Mouse (Mus musculus) natural killer cell, adult 2 months (primary cell): ENCODE measurements around the gene Wdr83os.

Experiments used
- DNase-seq, 2 experiments: peaks; one replicate each; pipeline ENCODE4 v3.0.0; 2022; ENCODE audit warnings: low spot score in 2 of 2

Gene Wdr83os

DNA sequence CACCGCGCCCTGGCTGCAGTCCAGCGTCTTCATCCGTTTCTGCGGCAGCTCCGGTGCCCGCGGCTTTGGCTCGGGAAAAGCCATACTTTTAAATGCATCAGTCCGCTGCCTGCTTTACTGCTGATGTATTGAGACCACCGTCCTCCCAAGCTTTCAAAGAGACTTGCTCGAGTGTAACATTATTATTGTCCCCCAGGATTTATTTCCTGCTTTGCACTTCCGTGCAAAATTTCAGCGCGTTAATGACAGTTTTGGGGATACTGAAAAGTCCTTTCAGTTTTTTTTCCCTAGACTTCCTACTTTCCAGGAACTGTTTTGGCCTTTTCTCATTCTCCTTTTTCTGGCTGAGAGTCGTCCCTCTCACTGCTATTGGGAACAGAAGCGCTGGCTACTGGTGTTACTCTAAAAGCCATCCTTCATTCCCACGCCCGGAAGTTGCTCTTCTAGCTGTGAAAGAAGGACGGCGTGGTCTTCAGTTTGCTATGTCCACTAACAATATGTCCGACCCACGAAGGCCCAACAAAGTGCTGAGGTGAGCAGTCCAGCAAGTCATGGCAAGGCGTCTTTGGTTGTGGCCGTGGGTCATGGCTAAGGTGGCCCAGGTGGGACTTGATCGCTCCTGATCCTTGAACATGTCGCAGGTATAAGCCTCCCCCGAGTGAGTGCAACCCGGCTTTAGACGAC lies at the start of gene Wdr83os:
TSS of gene Wdr83os (plus strand) at position 209 of the 684 bp plus-strand sequence.
- DNase-seq: peak; percentile 63 to 73

DNA sequence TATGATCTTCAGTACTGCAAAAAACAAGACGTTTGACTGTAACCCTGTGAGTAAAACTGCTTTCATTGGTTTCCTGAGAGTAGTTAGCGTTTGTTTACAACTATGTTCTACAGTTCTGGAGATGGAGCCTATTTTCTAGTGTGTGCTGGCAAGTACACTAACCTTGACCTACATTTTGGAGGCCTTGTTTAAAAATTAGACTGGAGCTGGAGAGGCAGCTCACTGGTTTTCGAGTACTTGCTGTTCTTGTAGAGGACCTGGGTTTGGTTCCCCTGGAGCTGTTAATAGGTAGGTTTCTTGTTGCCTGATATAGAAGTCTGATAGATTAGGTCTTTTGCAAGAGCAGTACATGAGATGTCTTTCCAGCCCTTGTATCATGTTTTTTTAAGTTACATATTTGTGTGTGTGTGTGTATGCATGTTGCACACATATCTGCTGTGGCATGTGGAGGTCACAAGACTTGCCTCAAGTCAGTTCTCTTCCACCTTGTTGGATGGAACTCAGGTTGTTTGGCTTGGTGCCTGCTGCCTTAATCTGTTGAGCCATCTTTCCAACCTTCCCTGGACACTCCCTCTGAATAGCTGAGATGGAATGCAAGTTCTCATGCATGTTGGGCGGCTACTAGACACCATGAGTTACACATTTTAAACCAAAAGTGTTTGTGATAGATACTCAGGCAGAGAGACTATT lies 47.8 kb upstream of the Wdr83os start:
- no peak for DNase-seq

DNA sequence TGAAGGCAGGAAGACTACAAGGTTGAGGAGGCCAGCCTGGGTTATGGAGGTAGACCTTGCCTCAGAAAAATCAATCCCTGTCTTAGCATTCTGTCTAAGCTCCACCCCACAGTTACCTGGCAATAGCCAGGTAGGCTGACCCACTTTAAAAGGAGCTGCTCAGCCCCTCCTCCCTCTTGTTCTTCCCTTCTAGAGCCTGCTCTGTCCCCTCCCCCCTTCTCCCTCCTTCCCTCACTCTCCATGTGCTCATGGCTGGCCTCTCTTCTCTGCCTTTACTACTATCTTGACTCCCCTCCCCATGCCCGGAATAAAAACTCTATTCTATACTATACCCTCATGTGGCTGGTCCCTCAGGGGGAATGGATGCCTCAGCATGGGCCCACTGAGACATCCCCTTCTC lies 46.7 kb upstream of the Wdr83os start:
- no peak for DNase-seq

DNA sequence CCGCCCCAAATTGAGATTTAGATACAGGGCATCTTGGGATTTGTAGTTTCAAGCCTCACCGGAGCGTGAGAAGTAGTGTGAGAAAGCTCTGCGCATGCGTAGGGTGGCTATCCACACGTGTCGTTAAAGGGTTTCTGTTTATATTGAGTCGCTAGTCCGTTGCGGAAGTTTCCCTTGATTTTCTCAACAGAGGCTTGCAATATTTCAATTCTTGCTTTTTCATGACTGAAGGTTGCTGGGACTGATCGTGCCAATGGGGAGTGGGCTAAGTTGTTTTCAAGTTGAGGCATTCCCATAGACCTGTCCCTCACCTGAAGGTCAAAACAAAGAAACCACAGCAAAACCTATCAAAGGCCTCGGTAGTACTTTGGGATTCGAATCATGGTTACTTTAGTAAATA lies 45.8 kb upstream of the Wdr83os start:
- DNase-seq: peak; percentile 69 to 84

DNA sequence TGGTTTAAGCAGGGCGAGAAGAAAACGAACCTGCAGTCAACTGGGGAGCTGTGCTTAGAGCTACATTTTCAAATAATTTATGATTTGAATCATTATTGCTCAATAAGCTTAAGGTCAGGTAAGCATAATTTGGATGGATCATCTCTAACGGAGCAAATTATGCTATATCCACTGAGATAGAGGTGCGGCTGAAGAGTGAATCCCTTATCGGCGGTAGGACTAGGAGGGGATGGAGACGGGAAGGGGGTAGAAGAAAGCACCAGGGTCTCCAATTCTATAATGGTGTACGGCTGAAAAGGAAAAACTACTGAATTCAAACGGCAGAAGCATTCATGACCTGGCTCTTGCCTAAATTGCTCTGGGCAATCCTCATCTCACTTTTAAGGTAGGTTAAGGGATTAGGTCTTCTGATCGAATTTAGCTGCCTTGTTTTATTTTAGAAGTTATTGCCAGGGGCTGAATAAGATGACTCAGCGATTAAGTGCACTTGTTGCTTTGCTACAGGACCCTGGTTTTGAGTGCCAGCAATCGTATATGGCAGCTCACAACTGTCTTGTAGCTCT lies 45.3 kb upstream of the Wdr83os start:
- DNase-seq: no peak

DNA sequence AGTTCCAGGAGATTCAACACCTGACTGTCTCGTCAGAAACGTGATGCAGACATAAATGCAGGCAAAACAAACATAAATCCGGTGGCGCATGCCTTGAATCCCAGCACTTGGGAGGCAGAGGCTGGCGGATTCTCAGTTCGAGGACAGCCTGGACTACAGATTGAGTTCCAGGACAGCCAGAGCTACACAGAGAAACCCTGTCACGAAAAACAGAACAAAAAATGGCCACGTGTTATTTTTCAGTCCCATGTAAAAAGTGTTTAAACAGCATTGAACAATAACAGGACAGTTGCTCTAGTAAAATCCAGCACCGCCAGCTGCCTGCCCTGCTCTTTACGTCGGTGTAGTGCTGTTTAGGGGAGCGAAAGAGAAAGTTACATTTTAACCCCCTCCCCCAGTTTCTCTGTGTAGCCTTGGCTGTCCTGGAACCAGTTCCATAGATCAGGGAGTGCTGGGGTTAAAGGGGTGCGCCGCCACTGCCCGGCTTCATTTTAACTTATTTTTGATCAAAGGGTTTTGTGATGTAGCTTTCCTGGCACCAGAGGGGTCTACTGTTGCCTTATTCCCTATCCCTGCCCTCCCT lies 44.7 kb upstream of the Wdr83os start:
- peak in 1 of 2 experiments; percentile 5 for DNase-seq

DNA sequence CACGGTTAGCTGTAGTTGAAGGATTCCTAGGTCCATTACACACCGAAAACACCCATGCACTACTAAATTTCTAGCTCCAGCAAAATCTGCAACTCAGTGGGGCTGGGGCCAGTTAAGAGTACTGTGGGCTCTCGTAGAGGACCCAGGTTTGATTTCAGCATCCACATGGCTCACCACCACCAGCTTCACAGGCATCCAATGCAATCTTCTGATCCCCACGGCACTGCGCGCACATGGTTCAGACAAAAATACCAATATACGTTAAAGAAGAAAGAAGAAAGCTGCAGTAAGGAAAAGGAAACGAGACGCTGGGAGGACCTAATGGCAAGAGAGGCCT lies 44.2 kb upstream of the Wdr83os start:
- no peak for DNase-seq

DNA sequence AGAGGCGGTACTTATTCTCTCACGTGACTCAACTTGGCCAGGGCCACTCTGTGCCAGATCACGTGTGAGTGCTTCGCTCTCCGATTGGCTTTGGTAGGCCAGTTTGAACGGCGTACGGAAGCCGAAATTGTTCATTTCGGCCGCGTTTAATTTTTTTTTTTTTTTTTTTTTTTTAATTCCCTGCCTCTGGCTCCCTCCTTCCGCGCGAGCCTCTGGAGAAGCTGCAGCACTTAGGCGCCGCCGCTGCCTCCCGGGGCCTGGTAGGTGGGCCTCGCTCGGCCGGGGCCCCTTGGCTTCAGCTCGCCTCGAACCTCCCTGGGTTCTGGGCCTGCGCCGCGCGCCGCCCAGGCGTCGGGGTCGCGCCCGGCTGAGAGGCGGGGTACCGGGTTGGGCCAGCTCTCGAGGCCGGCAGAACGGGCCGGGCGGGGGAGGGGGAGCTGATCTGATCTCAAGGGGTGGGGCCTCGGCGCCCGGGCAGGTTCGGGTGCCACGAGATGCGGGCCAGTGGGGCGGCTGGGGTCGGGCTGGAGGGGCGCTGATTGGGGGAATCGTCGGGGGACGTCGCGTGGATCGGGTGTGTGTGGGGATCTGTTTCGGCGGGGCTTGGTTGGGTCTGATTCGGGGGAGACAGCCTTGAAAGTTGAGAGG lies 43.7 kb upstream of the Wdr83os start, which contains the start of gene Tnpo2:
TSS of gene Tnpo2 (plus strand) at position 198 of the 648 bp plus-strand sequence.
- DNase-seq: peak; percentile 86 to 88

DNA sequence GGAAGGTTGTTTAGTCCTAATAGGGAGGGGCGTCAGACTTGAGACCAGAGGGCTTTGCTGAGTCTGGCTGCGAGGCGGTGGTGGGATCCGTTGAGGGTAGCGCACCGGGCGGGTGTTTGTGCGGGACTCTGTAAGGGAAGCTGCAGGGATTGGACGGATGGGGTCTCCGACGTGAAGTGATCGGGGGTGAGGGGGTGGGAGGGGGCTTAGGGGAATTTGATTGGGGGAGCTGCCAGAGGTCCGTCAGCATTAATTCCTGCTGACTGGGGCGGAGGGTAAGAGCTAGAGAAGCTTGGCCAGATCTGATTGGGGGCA lies 43.2 kb upstream of the Wdr83os start:
- no peak for DNase-seq

DNA sequence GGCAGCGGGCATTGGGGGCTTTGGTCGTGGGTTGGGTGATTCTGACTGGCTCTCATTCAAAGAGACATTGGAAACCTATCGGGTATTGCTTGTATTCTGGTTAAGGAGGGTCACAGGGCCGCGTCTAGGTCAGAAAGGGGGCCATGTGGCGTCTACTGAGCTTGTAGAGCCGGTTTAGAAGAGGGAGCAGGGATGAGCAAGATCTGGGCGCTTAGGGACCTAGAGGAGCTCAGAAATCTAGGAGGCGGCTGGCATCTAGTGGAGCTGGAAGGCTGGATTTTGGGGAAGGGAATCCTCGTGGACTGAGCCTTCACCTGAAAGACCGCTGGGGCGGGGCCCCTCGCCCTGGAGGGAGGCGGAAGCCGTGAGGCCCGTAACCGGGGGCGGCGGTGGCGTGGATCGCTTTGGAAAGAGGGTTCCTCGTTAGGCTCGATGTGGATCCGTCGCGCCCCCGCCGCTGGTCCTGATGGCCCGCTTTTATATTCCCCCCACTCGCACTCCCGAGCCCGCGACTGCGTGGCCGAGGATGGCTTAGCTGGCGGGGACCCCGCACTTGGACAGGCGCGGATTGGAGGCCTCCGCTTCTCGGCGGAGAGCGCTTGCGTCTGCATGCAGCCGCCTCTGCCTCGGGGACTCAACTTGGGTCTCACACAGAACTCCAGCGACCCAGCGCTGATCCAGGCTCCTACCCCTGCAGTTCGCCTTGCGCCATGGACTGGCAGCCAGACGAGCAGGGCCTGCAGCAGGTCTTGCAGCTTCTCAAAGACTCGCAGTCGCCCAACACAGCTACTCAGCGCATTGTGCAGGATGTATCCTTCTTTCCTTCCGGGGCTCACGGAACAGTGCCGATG lies 42.6 kb upstream of the Wdr83os start:
- DNase-seq: peak; percentile 14 to 26

DNA sequence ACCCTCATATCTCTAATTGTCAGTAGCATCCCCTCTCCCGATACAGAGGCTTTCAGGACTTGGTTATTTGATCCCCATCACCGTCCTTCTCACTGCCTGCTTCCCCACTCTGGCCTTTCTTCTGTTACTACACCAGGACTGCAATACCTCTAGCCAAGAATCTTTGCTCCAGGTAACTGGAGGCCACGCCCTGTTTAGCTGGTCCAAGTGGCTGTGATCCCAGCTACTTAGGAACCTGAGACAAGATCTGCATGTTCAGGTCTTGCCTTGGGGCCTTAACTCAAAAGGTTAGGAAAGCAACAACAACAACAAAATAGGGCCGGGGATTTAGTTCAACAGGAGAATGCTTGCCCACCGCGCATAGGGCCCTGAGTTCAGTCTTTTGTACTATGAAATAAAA lies 36.9 kb upstream of the Wdr83os start:
- no peak for DNase-seq

DNA sequence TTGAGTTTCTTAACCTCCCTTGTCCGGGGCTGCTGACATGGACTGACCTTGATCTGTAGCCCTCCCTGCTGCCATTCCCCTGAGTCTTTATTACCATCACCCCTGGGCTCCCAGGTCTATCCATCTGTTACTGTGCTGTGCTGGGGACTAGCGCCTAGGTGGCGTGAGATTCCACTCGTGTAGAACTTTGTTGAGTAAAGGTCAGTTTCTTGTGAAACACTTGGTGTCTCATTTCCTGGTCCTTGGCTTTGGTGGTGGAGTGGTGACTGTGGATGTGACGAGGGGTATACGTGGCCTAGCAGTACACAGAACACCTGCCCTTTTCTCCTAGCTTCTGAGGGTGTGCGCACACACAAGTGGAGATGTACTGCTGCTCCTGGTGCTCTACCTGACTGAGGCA lies 23.2 kb upstream of the Wdr83os start:
- no peak for DNase-seq

DNA sequence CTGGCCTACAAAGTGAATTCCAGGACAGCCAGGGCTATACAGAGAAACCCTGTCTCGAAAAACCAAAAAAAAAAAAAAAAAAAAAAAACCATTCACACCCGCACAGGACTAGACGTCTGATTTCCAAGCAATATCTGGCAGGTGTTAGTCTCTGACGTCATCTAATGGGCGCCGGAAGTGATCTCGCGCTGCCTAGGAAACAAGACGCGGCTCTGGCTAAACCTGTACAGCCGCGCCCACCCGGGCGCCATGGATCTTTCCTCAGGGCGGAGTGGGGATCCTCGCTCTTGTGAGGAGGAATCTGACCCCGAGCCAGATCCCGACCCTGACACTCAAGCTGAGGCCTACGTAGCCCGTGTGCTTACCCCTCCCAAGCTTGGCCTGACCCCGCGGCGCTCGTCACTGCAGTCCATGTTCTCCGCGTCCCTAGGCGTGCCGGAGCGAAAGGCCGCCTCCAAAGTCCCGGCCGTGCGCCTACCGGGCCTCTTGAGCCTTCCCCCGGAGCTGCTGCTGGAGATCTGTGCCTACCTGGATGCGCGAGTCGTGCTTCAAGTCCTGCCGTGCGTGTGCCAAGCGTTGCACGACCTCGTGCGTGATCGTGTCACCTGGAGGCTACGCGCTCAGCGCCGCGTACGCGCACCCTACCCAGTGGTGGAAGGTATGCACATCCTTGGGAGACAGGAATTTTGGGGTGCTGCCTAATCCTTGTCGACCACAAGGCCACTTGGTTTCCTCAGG lies 20.5 kb upstream of the Wdr83os start, which contains the start of gene Fbxw9:
TSS of gene Fbxw9 (plus strand) at position 177 of the 738 bp plus-strand sequence.
- peak; percentile 90 to 91 for DNase-seq

DNA sequence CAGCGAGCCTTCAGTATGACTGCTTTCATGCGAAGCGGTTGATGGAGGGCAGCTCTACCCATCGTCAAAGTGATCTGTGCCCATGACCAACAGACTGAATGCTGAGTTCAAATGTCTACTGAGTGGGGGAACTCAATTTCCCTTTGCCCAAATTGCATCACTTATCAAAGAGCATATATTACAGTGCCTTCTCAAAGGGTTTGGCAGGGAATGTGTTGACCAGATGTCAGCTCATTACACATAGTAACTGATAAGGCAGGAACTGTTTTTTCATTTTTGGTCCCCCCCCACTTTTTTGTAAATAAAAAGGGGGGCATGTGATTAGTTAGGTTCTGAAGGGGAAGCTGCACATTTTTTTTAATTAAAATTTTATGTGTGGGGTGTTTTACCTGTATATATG lies 17.9 kb upstream of the Wdr83os start:
- DNase-seq: no peak

DNA sequence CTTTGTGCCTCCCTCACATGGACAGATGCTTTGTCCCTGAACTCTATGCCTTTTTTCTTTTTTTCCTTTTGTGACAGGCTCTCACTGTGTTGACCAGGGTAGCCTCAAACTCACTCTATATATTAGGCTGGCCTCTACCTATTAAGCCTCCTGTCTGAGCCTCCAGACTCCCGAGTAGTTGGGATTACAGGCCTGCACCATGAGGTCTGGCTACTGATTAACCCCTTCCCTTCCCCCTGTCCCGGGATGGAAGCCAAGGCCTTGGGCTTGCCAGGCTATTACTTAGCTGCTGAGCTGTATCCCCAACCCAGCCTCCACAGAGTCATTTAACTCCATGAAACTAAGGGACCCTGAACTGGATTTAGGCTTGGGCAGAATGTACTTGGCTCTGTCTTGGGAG lies 15.3 kb upstream of the Wdr83os start:
- DNase-seq: no peak

DNA sequence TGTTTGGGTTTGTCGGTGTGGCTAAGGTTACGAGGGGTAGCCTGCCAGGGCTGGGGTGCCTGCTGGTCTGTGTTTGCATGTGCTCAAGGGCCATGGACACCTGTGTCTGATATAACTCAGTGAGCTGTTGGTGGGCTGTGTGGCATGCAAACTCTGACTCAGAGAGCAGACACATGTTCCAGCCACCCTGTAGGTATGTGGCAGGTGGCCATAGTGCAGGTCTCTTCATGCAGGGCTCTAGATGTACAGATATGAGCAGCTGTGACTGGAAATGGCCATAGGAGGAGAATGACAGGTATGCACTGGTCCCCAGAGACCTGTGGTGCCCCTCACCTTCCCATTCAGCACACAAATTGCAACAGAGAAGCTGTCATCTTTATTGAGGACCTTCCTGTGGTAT lies 13.4 kb upstream of the Wdr83os start:
- DNase-seq: no peak

DNA sequence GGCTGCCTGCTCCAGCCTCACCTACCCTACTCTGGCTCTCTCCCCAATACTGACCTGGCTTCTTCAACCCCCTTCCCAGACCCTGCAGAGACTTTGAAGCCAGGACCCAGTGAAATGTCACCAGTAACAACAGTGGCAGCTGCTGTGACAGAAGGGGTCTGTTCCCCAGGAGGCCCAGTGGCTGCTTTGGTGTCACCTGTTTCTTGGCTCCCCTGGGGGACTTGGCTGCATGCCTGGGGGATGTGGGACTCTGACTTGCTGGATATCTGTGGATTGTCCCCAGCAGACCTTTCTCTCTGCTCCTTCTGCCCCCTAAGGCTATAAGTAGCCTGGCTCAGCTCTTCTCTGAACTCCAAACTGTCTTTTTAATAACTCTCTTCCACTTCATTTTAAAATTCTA lies 12.6 kb upstream of the Wdr83os start, which contains the start of gene Gm5741:
TSS of gene Gm5741 (minus strand) at position 1 of the 400 bp plus-strand sequence.
- no peak for DNase-seq

DNA sequence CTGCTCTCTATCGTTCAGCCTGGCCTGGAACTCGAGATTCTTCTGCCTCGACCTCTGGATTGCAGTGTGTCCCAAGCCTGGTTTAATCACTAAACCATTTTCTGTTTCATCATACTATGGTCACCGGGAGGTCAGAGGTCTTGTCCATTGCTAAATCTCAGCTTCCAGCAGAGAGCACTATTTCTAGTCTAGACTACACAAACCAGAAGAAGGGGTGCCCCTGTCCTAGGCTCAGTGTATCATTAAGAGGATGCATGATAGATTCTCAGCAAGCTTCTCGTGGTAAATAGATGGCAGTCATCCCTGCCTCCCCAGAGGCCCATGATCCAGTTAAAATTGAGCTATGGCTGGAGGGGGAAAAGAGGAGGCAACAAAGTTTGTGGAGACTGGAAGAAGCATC lies 9.5 kb upstream of the Wdr83os start:
- no peak for DNase-seq

DNA sequence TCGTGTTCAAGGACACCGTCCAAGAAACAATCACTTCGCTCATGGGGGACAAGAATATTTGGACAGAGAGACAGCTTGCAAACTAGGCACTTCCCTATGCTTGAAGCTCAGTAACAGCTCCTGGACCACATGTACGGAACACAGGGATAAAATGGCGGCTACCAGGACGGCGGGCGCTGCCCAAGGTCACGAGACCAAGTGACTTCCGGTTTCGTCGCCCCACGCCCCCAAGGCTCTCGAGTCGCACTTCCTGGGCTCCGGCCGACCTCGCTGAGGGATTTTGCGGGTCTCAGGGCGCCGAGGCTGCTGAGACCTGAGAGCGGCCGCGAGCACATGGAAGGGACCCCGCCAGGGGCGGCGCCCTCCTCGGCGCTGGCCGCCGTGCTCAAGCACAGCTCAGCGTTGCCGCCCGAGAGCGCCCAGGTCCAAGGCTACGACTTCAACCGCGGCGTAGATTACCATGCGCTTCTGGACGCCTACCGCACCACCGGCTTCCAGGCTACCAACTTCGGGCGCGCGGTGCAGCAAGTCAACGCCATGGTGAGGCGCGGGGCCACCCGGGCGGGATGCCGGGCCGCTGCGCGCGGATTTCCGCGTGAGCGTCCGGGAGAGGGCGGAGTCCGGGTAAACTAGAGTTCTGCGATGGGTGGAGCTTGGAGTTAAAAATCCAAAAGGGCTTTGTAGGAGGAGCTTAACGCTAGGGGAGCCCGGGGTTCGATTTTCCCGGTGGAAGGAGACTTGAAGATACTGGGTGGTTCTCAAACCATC lies 8.8 kb upstream of the Wdr83os start, which contains the start of gene Dhps:
TSS of gene Dhps (plus strand) at position 244 of the 768 bp plus-strand sequence.
- peak; percentile 86 to 91 for DNase-seq
